Mouse (Mus musculus): ENCODE measurements around the gene BC017158.

DNA sequence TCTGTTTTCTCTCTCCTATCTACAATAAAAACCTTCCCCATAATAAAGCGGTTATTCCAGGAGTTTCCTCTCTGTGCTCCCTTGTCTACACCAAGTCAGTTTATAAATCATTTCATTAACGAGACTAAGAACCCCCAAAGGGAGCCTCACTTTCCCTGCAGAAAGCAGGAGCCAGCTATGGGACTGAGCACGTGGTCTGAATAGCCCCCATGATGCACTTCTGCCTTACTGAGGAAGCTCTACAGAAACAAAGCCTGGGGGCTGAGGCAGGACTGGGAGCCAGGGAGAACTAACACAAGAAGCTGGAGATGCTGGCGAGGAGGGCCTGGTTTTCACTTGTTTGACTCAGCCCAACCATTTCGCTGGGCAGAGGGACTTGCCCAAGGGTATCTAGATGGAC is 13.9 kb downstream of the BC017158 start:
- no peak for TF ChIP-seq CTCF (IDR thresholded peaks at IDR 0.05; ENCODE audit: low read depth, low read length)
- no peak for TF ChIP-seq POLR2A (IDR thresholded peaks at IDR 0.05; ENCODE audit: borderline replicate concordance, low read depth, low read length)
